Mouse (Mus musculus): ENCODE results near the gene Ros1. TPM values are rescaled to one million over a fixed set of nuclear protein-coding genes. Genes with fewer than 3 reads are reported as not detected.

The Ros1 gene
- total RNA-seq, 2 experiments from 2014 or later: not detected

DNA sequence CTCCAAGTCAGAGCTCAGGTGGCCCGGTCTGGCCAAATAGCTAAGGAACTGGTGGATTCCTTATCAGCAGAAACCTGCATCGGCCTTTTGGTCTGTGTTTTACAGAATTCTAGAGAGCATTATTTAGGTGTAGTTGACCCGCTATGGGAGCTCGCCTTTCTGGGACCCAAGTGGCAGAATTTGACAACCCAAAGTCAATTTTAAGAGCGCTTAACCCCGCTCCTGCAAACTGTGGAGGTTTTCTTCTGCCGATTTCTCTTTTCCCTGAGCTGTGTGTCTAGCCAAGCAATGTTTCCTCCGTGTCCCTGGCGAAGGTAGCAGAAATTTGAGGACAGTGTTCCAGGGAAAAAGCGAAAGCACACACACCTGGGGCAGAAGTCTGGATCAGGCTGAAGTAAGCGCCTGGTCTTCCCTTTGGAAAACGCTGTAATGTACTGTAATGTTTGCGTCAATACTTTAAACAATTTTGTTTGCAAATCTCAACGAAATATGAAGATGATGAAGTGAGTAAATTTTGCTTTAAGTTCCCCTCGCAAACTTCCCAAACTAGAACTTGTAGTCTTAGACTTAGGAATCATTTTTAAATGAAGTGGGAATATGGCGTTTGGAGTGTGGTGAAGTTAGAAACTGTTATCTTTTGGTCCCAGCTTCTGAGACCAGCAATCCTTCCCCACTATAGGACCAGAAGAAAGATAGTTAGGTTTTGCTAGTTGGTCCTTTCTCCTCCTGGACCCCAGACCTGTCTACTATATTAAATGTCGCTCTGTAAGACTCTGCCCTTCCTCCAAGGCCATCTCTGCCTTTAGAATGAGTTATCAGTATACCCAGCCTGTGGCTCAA is 171.6 kb downstream of the Ros1 start:
- ATAC-seq (ENCODE audit: poor library complexity, severe bottlenecking): no peak

DNA sequence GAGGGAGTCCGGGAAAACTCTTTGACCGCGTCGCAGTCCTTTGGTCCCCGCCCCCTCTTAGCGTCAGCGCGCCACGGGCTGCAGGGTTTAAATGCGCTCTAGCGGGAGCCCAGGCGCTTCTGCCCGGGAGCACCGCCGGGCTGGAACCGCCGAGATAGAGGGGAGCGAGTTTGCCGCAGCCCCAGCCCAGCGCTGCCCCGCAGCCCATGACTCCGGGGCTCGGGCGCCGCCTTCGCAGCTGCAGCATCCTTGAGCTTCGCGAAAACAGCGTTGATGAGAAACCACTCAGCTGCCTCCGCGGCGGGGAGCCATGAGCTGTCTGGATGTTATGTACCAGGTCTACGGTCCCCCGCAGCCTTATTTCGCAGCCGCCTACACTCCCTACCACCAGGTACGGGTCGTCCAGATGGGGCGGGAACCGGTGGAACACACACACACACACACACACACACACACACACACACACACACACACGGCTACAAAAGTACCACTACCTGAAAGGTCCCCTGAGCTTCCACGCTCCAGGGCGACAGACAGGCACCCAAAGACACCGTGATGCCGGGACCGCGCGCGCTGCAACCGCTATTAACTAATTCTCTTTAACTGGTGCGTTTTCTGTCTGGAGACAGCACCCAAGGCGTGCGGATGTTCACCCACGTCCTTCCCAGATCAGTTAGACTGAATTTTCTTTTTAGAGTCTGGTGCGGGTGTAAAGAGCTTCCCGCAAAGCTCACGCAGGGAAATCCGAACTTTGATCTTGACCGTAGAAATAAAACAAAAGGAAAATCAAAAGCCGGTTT is 172.4 kb downstream of the Ros1 start, which contains the start of gene Vgll2:
Vgll2 (plus strand) TSS at position 90 of the 800 bp plus-strand sequence.
- no peak for ATAC-seq (ENCODE audit: poor library complexity, severe bottlenecking)

DNA sequence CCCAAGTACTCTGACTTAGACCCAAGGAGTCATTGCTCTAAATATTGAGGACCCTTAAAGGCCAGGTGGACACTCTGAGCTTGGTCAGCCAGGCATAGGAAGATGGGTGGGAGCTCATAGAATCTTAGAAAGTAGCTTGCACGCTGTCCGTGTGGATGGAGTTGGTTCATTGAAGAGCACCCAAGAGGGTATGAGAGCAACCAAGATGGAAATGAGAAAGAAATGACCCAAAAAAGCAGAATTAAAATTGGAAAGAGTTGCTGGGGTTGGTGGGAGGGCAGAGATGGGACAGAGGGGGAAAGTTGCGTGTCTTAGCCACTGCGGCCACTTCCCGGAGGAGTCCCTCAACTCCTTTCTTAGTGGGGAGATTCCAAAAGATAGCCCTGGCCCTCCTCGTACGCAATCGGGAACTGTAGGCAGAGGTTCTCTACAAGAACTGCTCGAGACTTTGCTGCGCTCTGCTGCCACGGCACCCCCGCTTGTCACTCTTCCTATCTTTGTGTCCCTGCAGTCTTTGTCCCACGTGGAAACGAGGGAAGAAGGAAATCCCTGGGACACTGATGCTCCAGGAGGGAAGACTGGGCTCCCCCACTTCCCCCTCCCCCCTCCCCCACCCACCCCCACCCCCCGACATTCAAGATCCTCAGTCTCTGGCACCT is 173.2 kb downstream of the Ros1 start:
- ATAC-seq (ENCODE audit: poor library complexity, severe bottlenecking): no peak

DNA sequence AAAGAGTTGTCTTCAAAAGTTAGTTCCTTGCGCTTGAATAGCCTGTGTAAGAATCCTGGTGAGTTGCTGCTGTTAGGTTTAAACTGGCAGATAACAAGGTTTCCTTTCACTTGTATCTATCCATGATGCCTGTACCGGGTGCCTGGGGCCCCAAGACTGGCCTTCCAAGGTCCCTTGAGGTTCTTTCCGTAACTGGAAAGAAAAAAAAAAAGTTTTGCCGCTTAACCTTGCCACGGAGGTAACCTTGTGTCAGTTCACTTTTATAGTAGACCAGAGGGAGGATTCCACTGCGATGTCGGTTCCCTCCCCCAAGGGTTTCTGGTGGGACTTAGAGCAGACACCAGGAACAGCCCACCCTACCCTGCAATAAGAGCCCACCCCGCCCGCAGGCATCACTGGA is 173.8 kb downstream of the Ros1 start:
- no peak for ATAC-seq (ENCODE audit: poor library complexity, severe bottlenecking)

DNA sequence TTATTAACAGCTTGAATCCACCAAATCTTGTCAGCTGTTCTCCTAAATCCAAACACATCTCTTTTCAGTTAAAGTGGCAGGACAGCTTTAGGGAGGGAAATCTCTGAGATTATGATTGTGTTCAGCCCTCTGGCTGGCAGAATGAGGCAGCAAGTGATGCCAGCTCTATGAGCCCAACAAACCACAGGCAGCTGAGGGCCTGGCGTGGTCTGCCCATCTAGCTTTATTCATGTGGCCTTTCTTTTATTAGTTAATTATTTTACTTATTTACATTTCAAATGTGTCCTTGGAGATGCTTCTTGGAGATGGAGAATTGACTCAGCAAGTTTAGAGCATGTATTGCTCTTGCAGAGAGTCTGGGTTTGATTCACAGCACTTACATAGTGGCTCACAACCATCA is 176.6 kb downstream of the Ros1 start:
- no peak for ATAC-seq (ENCODE audit: poor library complexity, severe bottlenecking)

Other genes starting within 250 kb of the Ros1 start
- not detected in 2 replicates for gene Vgll2, start 172.7 kb downstream of the Ros1 start, total RNA-seq (2015)
- not detected in 2 replicates for gene Vgll2, start 172.7 kb downstream of the Ros1 start, total RNA-seq (2017)
- 0.48 TPM in 1 of 2 replicates, not detected in the other for gene Dcbld1, start 38.4 kb upstream of the Ros1 start, total RNA-seq (2015)
- not detected in 2 replicates for gene Dcbld1, start 38.4 kb upstream of the Ros1 start, total RNA-seq (2017)
- not detected in 2 replicates for gene Gm26741, start 163.5 kb upstream of the Ros1 start, total RNA-seq (2015)
- not detected in 2 replicates for gene Gm26741, start 163.5 kb upstream of the Ros1 start, total RNA-seq (2017)
- 15.8 and 17.0 TPM in 2 replicates for gene Gopc, start 186.9 kb upstream of the Ros1 start, total RNA-seq (2015)
- gene Gopc, start 186.9 kb upstream of the Ros1 start, total RNA-seq (2017): 17.4 and 19.8 TPM in 2 replicates
- not detected in 2 replicates for gene Nepn, start 193.7 kb upstream of the Ros1 start, total RNA-seq (2015)
- not detected in 2 replicates for gene Nepn, start 193.7 kb upstream of the Ros1 start, total RNA-seq (2017)
- 22.0 and 22.7 TPM in 2 replicates for gene Nus1, start 222.3 kb upstream of the Ros1 start, total RNA-seq (2015)
- 18.7 and 19.6 TPM in 2 replicates for gene Nus1, start 222.3 kb upstream of the Ros1 start, total RNA-seq (2017)